Mouse (Mus musculus): Measurements from ENCODE around the gene Fbxl17. TPM values are rescaled to one million over a fixed set of nuclear protein-coding genes. Genes with fewer than 3 reads are reported as not detected.

Gene Fbxl17
- polyA plus RNA-seq, 1 experiment from 2014 or later, result 5.7 TPM

DNA sequence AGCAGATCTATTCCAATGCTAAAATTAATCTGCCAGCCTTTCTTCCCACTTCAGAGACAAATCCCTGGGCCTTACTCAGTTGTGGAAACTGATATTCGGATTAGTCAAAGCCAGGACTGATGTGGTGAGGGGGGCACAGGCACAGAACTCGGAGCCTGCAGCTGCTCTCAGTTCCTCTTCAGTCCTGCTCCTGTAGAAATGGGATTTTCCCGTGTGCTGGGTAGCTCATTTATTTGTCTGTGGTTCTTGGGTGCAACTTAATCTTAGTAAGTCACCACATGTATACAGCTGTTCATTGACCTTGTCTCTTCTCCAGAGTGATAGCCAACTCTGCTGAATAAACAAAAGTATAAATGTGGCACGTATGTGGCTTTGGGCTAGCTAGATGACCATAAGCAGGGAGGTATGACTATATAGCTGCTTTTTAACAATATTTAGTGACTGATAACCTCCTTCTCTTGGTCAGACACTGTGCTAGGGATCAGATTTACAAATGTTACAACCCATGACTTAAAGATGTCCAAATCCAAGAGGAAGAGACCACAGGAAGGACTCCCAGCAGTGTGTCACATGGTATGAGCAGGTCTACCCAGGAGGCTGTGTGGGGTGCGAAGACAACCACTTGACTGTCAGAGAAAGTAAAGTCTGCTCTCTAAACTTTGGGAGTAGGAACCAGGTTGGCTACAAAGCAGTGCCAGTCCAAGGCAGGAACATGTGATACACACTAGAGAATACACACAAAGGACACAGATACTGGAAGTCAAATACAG is 331.6 kb downstream of the Fbxl17 start:
- 57% methylated on average over 5 of the region's 5 CpGs for WGBS
- Histone ChIP-seq H3K27ac (no peak overlapping the region), H3K4me1 (0 out of 2 replicates have a peak, but pooled peaks cover 6% of the 10 kb centered on the region), H3K9ac (no peak overlapping the region), H3K27me3 (no peaks in the 10 kb centered on the region), H3K36me3 (no peaks in the 10 kb centered on the region), H3K9me3 (replicated peaks) (no peaks in the 10 kb centered on the region), H3K4me3 (replicated peaks) (no peak overlapping the region), H3K4me2 (no peak overlapping the region)
- no peak for ATAC-seq (replicated peaks; ENCODE audit: low FRiP score)

DNA sequence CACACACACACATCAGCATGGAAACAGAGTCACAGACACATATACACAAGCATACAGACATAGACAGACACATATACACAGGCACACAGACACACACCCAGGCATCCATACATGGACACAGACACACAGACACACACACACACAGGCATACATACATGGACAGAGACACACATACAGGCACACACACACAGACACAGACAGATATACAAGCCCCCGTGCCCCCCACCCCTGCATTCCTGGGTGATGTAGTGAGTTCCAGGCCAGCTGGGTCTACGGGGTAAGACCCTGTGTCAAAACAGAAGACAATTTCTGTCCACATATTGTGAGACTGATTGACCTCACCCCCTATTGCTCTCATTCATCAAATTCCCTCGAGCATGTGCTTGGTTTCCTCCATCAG is 332.6 kb downstream of the Fbxl17 start:
- Histone ChIP-seq H3K27ac (no peak overlapping the region), H3K27me3 (no peaks in the 10 kb centered on the region), H3K36me3 (no peaks in the 10 kb centered on the region), H3K4me1 (0 out of 2 replicates have a peak, but pooled peaks cover 6% of the 10 kb centered on the region), H3K9ac (no peak overlapping the region), H3K4me2 (no peak overlapping the region), H3K4me3 (replicated peaks) (no peak overlapping the region), H3K9me3 (replicated peaks) (no peaks in the 10 kb centered on the region)
- ATAC-seq (replicated peaks; ENCODE audit: low FRiP score), result no peak
- 72% methylated on average over 3 of the region's 3 CpGs for WGBS

DNA sequence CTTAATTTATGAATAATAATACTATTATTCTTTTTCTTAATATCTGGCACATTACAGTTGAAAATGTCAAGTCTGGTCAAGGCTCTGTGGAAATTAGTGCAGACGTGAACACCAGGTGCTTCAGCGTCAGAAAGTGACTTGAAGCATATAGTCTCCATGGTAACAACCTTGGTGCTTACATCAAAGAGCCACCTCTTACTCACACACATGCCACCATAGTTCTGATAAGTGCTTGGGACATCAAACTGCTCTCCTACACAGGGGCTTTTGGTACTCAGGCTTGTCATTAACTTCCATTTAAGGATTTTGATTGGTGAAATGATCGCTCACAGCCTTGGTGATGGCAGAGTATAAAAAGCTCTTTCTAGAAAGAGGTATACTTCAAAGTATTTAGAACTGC is 333.1 kb downstream of the Fbxl17 start:
- Histone ChIP-seq H3K4me2 (no peak overlapping the region), H3K4me1 (0 out of 2 replicates have a peak, but pooled peaks cover 3% of the 10 kb centered on the region), H3K9ac (no peak overlapping the region), H3K4me3 (replicated peaks) (no peak overlapping the region), H3K9me3 (replicated peaks) (no peaks in the 10 kb centered on the region), H3K27me3 (no peaks in the 10 kb centered on the region), H3K36me3 (no peaks in the 10 kb centered on the region), H3K27ac (no peak overlapping the region)
- 82% methylated on average over 3 of the region's 3 CpGs for WGBS
- no peak for ATAC-seq (replicated peaks; ENCODE audit: low FRiP score)

- H3K27ac ChIP-seq, result no peak overlapping the region
- no peak overlapping the region for H3K9ac ChIP-seq
- no peak for ATAC-seq (replicated peaks; ENCODE audit: low FRiP score)
These were observed 334.0 kb downstream of the Fbxl17 start for GRCm38 (mm10) chr17:63165847-63166246.

GRCm38 (mm10) chr17:63164289-63164688 is 335.5 kb downstream of the Fbxl17 start:
- no peak overlapping the region for H3K4me3 ChIP-seq (replicated peaks)
- H3K9ac ChIP-seq, result no peak overlapping the region
- no peaks in the 10 kb centered on the region for H3K9me3 ChIP-seq (replicated peaks)
- no peak for ATAC-seq (replicated peaks; ENCODE audit: low FRiP score)
- no peaks in the 10 kb centered on the region for H3K36me3 ChIP-seq
- 0 out of 2 replicates have a peak, but pooled peaks cover 3% of the 10 kb centered on the region for H3K4me1 ChIP-seq
- 67% methylated on average over 1 of the region's 1 CpGs for WGBS
- no peak overlapping the region for H3K27ac ChIP-seq
- no peak overlapping the region for H3K4me2 ChIP-seq
- H3K27me3 ChIP-seq, result no peaks in the 10 kb centered on the region

More at GRCm38 (mm10) chr17:63165847-63166246, 334.0 kb downstream of the Fbxl17 start:
- Histone ChIP-seq H3K9me3 (replicated peaks) (no peaks in the 10 kb centered on the region), H3K36me3 (no peaks in the 10 kb centered on the region), H3K4me3 (replicated peaks) (no peak overlapping the region), H3K4me2 (no peak overlapping the region), H3K27me3 (no peaks in the 10 kb centered on the region), H3K4me1 (no peaks in the 10 kb centered on the region)
- WGBS, result 70% methylated on average over 13 of the region's 13 CpGs

DNA sequence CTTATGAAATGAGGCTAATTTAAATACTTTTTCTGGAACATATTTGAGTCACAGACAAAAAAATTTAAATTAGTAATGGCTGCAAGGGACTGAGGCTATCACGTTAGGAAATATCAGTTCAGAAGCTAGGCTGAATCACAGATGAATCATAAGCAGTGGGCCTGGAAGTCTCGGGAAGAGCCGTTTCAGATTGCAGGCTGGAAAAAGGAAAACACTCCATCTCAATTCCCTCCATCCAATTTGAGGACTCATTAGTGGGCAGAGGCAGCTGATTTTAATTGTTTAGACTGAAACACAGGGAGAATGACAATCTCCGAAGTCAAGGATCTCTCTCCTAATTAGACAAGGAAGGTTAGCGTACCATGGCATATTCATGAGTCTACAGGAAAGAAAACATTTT is 337.9 kb downstream of the Fbxl17 start:
- no peak overlapping the region for H3K4me3 ChIP-seq (replicated peaks)
- H3K9me3 ChIP-seq (replicated peaks), result no peaks in the 10 kb centered on the region
- no peaks in the 10 kb centered on the region for H3K27me3 ChIP-seq
- H3K27ac ChIP-seq, result no peak overlapping the region
- H3K4me2 ChIP-seq, result no peak overlapping the region
- WGBS, result 64% methylated on average over 5 of the region's 5 CpGs
- ATAC-seq (replicated peaks; ENCODE audit: low FRiP score), result no peak
- peaks cover 12% of the 10 kb centered on the region for H3K4me1 ChIP-seq
- no peaks in the 10 kb centered on the region for H3K36me3 ChIP-seq
- no peak overlapping the region for H3K9ac ChIP-seq

DNA sequence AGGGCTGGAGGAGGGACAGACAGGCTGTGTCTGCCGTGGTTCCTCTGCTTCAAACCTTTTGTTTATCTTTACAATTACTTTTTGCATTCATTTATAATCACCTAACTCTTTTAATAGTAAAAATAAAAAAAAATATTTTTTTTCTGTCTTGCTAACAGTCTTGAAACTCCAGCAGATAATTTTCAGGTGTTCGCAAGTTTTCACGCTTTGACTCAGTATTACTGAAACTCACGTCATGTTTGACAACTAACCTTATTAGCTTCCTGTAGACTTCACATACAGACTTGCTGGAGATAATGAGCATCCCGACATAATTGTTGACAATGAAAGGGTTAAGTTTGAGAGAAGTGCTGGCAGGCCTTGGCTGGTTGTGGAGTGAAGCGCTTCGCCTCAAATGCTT is 340.6 kb downstream of the Fbxl17 start:
- Histone ChIP-seq H3K9me3 (replicated peaks) (no peaks in the 10 kb centered on the region), H3K36me3 (no peaks in the 10 kb centered on the region), H3K27me3 (no peaks in the 10 kb centered on the region), H3K4me1 (peaks cover 12% of the 10 kb centered on the region), H3K27ac (no peak overlapping the region), H3K4me2 (no peak overlapping the region), H3K4me3 (replicated peaks) (no peak overlapping the region), H3K9ac (no peak overlapping the region)
- no peak for ATAC-seq (replicated peaks; ENCODE audit: low FRiP score)
- 63% methylated on average over 7 of the region's 7 CpGs for WGBS

GRCm38 (mm10) chr17:63158436-63158835 is 341.4 kb downstream of the Fbxl17 start:
- no peak overlapping the region for H3K4me2 ChIP-seq
- H3K36me3 ChIP-seq, result no peaks in the 10 kb centered on the region
- H3K4me3 ChIP-seq (replicated peaks), result no peak overlapping the region
- no peak overlapping the region for H3K27ac ChIP-seq
- WGBS, result 61% methylated on average over 3 of the region's 3 CpGs
- no peaks in the 10 kb centered on the region for H3K27me3 ChIP-seq
- peaks cover 12% of the 10 kb centered on the region for H3K4me1 ChIP-seq
- ATAC-seq (replicated peaks; ENCODE audit: low FRiP score), result no peak
- H3K9ac ChIP-seq, result no peak overlapping the region
- H3K9me3 ChIP-seq (replicated peaks), result no peaks in the 10 kb centered on the region

- no peak overlapping the region for H3K4me2 ChIP-seq
- WGBS, result 25% methylated on average over 6 of the region's 6 CpGs
- H3K4me1 ChIP-seq, result peaks cover 12% of the 10 kb centered on the region
- H3K27ac ChIP-seq, result no peak overlapping the region
- H3K27me3 ChIP-seq, result no peaks in the 10 kb centered on the region
- no peak for ATAC-seq (replicated peaks; ENCODE audit: low FRiP score)
- H3K9ac ChIP-seq, result no peak overlapping the region
- H3K9me3 ChIP-seq (replicated peaks), result no peaks in the 10 kb centered on the region
- no peaks in the 10 kb centered on the region for H3K36me3 ChIP-seq
- H3K4me3 ChIP-seq (replicated peaks), result no peak overlapping the region
These were observed 341.9 kb downstream of the Fbxl17 start for GRCm38 (mm10) chr17:63157906-63158305.

GRCm38 (mm10) chr17:63157019-63157418 is 342.8 kb downstream of the Fbxl17 start:
- Histone ChIP-seq H3K36me3 (no peaks in the 10 kb centered on the region), H3K9me3 (replicated peaks) (no peaks in the 10 kb centered on the region), H3K27ac (no peak overlapping the region), H3K4me3 (replicated peaks) (no peak overlapping the region), H3K9ac (no peak overlapping the region), H3K4me1 (peaks cover 12% of the 10 kb centered on the region), H3K4me2 (no peak overlapping the region), H3K27me3 (no peaks in the 10 kb centered on the region)
- no peak for ATAC-seq (replicated peaks; ENCODE audit: low FRiP score)
- WGBS, result 92% methylated on average over 7 of the region's 7 CpGs

DNA sequence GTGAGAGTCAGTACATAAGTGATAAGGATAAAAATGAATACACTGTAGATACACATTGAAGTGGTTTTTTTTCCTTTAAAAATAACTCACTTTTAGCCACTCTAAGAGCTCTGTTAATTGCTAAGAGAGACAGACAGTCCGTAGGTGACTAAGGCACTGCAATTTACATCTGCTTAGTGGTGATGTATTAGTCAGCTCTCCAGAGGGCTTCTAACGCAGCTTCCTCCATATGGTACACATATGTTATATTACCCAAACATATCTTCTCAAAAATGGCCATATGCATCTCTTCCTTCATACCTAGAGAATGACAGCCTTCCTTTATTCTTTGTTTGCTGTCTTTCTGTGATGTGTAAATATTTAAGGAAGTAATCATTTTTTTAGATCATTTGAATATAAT is 353.3 kb downstream of the Fbxl17 start:
- 54% methylated on average over 2 of the region's 2 CpGs for WGBS
- no peak overlapping the region for H3K4me2 ChIP-seq
- H3K36me3 ChIP-seq, result no peaks in the 10 kb centered on the region
- no peaks in the 10 kb centered on the region for H3K9me3 ChIP-seq (replicated peaks)
- H3K4me3 ChIP-seq (replicated peaks), result no peak overlapping the region
- peaks cover 12% of the 10 kb centered on the region; the same call in 1 of the 2 replicates for H3K4me1 ChIP-seq
- no peak overlapping the region for H3K27ac ChIP-seq
- no peak for ATAC-seq (replicated peaks; ENCODE audit: low FRiP score)
- no peaks in the 10 kb centered on the region for H3K27me3 ChIP-seq
- H3K9ac ChIP-seq, result no peak overlapping the region

DNA sequence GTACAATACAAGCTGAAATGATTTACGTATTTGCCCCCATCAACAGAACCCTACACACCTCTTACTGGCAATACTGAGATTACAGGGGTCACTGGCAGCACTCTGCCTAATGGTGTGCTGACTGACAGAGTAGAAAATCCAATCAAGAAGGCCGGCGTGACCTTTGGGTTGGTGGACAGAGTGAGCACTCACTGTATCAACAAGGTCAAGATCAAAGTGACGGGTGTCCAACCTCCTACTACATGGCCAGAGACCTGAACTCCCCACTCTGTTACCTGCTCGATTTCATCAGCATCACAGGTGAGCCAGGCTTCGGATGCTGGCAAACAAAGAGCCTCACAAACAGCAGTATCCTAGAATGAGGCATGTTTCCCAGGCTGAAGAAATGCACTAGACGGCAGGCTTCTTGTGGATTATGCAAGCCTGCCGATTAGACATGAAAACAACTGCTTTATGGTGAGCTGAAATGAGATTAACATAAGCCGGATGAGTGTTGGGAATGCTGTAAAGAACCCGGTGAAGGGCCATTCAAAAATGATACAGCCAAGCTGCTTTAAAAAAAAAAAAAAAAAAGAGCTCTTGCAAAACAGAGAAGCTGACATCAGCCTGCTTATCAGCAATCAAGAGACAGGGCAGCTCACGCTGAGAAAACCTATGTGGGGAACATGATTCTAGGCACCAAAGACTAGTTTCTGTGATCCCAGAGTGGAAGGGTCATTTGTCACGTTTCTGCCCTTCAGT is 353.9 kb downstream of the Fbxl17 start:
- Histone ChIP-seq H3K27me3 (no peaks in the 10 kb centered on the region), H3K9ac (no peak overlapping the region), H3K36me3 (no peaks in the 10 kb centered on the region), H3K4me1 (peaks cover 12% of the 10 kb centered on the region; the same call in 1 of the 2 replicates), H3K4me2 (no peak overlapping the region), H3K4me3 (replicated peaks) (no peak overlapping the region), H3K9me3 (replicated peaks) (no peaks in the 10 kb centered on the region), H3K27ac (0 out of 2 replicates have a peak overlapping the region, but pooled peaks have one; percentile 4)
- WGBS, result 39% methylated on average over 12 of the region's 12 CpGs
- ATAC-seq (replicated peaks; ENCODE audit: low FRiP score), result peak; percentile 62; the same call in 1 of the 2 replicates
